Mouse (Mus musculus) heart, embryonic 16.5 days (tissue): ENCODE results near the gene Arhgap11a. TPM values are rescaled to one million over a fixed set of nuclear protein-coding genes. Genes with fewer than 3 reads are reported as not detected.

ENCODE experiments used
- ATAC-seq: fragments of 200-750 bp; cut with Nextera tagmentation; replicated peaks from 2 replicates; pipeline ENCODE4 v1.8.0; 2017; ENCODE audit warnings: moderate number of reproducible peaks; ENCODE audit not compliant: insufficient read depth, low FRiP score; ENCODE audit errors: extremely low read depth
- H3K27ac ChIP-seq: fragments of 300-500 bp; sonication (generic); 2 replicates; pipeline ENCODE4 v1.5.1; 2014; ENCODE audit warnings: mild to moderate bottlenecking, low read length, control low read depth, moderate library complexity
- H3K27me3 ChIP-seq: fragments of 300-500 bp; sonication (generic); 2 replicates; pipeline ENCODE4 v1.6.1; 2014; ENCODE audit warnings: low read length, mixed read lengths; ENCODE audit not compliant: control insufficient read depth, insufficient read depth
- H3K36me3 ChIP-seq: fragments of 300-500 bp; sonication (generic); 2 replicates; pipeline ENCODE4 v1.6.1; 2014; ENCODE audit not compliant: control insufficient read depth, insufficient read depth
- H3K4me1 ChIP-seq: fragments of 300-500 bp; sonication (generic); 2 replicates; pipeline ENCODE4 v1.6.1; 2014; ENCODE audit warnings: low read length, mixed read lengths; ENCODE audit not compliant: control insufficient read depth, insufficient read depth
- H3K4me2 ChIP-seq: fragments of 300-500 bp; sonication (generic); 2 replicates; pipeline ENCODE4 v1.6.1; 2014; ENCODE audit warnings: low read depth, mild to moderate bottlenecking, control low read depth, low read length
- H3K4me3 ChIP-seq: fragments of 300-500 bp; sonication (generic); 2 replicates; pipeline ENCODE4 v1.5.1; 2014; ENCODE audit warnings: mild to moderate bottlenecking, control low read depth, low read length
- H3K9ac ChIP-seq: fragments of 300-500 bp; sonication (generic); 2 replicates; pipeline ENCODE4 v1.6.1; 2014; ENCODE audit warnings: low read length, control low read depth
- H3K9me3 ChIP-seq: fragments of 300-500 bp; sonication (generic); replicated peaks from 2 replicates; pipeline ENCODE4 v1.6.1; 2016; ENCODE audit warnings: low read length; ENCODE audit not compliant: control insufficient read depth
- whole genome bisulfite sequencing: fragments of 180-500 bp; shearing (Covaris S2); extraction: QIAGEN DNeasy Blood & Tissue Kit; methylation state at CpG from one replicate; pipeline ENCODE4 v1.1.7; 2014; 5-methylcytosine and 5-hydroxymethylcytosine counted together
- polyA plus RNA-seq: library from polyadenylated mRNA; unstranded; fragments of >200 nt; fragmentation: Nextera tagmentation; extraction: Ambion mirVana; gene quantifications from 2 replicates; pipeline ENCODE4 v1.2.1, GENCODE M21; 2015

Gene Arhgap11a
- polyA plus RNA-seq, 1 experiment from 2014 or later: 25.4 TPM

DNA sequence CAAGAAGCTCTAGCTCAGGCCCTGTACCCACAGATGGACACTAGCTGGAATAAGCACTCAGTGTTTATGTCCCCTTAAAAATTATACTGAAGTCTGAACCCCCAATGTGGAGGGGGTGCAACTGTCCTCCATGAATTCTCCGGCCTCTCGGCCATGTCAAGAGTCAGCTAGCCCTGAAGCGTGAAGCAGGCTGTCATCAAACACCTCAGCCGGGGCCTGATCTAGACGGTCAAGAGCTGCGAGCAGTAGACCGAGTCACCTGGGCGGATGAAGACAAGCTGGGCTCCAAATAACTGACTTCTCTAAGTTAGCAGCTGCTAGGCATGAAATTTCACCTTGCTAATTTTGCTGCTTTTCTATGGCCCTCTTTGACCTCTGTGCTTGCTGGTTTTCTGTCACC, 26.1 kb downstream of the Arhgap11a start:
- H3K4me3 ChIP-seq: no peak overlapping the region
- ATAC-seq: no peak
- H3K9ac ChIP-seq: no peak overlapping the region
- no peak overlapping the region for H3K27ac ChIP-seq
- no peaks in the 10 kb centered on the region for H3K4me1 ChIP-seq
- H3K27me3 ChIP-seq: no peaks in the 10 kb centered on the region
- H3K4me2 ChIP-seq: no peak overlapping the region
- 81% methylated on average over 8 of the region's 8 CpGs for WGBS
- H3K36me3 ChIP-seq: no peaks in the 10 kb centered on the region
- no peaks in the 10 kb centered on the region for H3K9me3 ChIP-seq

DNA sequence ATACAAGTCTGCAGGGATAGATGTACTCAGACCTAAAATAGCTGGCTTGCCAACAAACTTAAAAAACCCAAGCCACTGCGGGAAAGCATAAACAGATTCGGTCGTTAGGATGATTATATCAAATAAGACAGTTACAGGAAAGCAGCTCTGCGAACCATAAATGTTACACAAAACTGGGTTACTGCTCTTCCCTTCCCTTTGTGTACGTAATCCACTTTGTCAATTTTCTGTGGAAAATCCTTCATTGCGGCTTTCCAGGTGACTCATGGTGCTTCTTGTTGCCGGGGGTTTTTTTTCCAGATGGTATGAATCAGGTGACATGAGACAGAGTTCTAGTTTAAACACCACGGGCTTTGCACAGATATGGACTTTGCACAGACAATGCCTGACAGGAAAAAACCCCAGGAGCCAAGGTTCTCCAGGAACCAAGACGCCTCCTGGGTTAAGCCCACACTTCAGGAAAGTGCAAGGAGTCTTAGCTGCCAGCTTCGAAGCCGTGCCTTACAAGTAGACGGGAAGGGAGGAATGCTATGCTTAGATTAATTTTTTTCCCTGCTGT, 27.2 kb downstream of the Arhgap11a start:
- no peak overlapping the region for H3K4me3 ChIP-seq
- H3K27me3 ChIP-seq: no peaks in the 10 kb centered on the region
- no peak overlapping the region for H3K4me2 ChIP-seq
- whole genome bisulfite sequencing: 70% methylated on average over 12 of the region's 12 CpGs
- H3K9ac ChIP-seq: no peak overlapping the region
- H3K4me1 ChIP-seq: no peaks in the 10 kb centered on the region
- no peak for ATAC-seq
- H3K36me3 ChIP-seq: no peaks in the 10 kb centered on the region
- no peaks in the 10 kb centered on the region for H3K9me3 ChIP-seq
- H3K27ac ChIP-seq: no peak overlapping the region

DNA sequence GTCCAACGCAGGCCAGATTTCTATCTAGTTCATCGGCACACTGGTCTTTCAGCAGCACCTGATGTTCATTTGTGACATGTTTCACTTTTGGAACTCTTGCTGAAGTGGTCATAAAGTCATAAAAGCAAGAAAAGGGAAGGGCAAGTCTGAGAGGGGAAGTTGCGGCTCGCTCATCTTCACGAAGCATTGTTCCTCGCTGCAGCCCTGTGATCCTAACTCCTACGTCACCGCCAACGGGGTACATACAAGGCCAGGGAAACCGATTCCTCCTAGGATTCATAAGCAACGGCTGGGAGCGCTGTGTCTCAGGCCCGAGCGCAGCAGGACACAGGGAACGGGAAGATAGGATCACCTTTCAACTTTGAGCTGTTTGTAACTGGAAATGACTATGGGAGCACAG, 28.3 kb downstream of the Arhgap11a start:
- Histone ChIP-seq H3K27me3 (no peaks in the 10 kb centered on the region), H3K27ac (no peak overlapping the region), H3K4me3 (no peak overlapping the region), H3K9ac (no peak overlapping the region), H3K4me2 (no peak overlapping the region), H3K4me1 (no peaks in the 10 kb centered on the region), H3K9me3 (no peaks in the 10 kb centered on the region), H3K36me3 (no peaks in the 10 kb centered on the region)
- 88% methylated on average over 15 of the region's 15 CpGs for WGBS
- no peak for ATAC-seq

DNA sequence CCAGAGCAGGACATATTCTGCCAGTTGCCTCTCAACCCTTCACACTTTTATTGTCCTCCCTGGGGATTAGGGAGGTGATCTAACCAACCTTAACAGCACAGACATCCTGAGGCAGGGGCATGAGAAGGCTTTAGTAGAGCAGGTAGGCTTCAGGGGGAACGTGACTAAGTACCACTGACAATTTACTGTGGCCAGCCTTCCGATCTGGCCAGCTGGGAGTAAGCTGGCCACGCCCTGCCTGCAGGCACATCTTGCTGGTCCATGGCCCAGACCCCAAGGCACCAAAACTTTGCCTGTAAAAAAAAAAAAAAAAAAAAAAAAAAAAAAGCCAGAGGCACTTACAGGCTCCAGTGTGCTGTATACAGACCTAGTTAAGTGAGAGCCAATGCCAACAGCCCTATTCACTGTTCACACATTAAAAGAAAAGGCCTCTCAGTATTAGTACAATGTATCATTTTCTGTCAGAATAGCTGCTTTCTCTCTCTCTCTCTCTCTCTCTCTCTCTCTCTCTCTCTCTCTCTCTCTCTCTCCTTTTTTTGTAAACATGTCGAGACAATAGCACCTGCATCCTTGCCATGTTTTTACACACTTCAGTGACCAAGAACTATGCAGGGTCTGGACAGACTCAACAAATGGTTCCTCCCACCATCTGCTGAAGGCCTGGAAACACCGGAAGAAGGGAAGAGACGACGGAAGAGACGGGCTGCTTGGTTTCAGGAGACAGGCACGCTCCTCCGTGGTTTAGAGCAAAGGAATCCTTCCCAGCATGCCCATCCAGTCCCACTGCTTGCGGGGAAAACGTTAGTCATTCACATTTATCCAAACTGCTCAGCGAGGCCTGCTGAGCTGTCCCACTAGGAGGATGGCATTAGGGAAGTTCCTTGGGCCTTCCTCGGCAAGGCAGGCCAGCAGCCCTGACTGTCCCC, 30.5 kb downstream of the Arhgap11a start:
- ATAC-seq: no peak
- WGBS: 72% methylated on average over 14 of the region's 14 CpGs

DNA sequence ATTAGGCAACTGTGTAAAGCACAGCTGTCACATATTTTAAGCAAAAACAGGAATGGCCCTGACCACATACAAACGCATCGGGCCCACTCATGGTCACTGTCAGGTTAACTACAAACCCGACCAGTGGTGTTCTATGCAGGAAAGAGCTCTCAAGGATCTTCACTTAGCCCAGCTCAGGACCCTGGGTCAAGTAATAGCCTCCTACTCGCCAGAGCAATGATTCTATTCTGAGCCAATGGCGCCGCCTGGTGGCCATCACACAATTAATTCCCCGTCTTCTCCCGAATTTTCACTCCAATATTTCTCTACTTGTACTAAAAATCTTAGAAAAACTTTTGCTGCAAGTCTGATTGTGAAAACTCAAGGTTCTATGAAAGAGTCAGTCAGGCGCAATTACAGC, 40.8 kb downstream of the Arhgap11a start:
- Histone ChIP-seq H3K27ac (no peak overlapping the region), H3K9ac (no peak overlapping the region), H3K9me3 (no peaks in the 10 kb centered on the region), H3K4me3 (no peak overlapping the region), H3K36me3 (no peaks in the 10 kb centered on the region), H3K4me1 (no peaks in the 10 kb centered on the region), H3K4me2 (no peak overlapping the region), H3K27me3 (no peaks in the 10 kb centered on the region; the same call in 1 of the 2 replicates)
- ATAC-seq: no peak
- WGBS: 18% methylated on average over 9 of the region's 9 CpGs

More for the DNA sequence above, 30.5 kb downstream of the Arhgap11a start:
- no peaks in the 10 kb centered on the region for H3K27me3 ChIP-seq
- H3K36me3 ChIP-seq: no peaks in the 10 kb centered on the region
- H3K4me3 ChIP-seq: no peak overlapping the region
- no peak overlapping the region for H3K4me2 ChIP-seq
- no peak overlapping the region for H3K9ac ChIP-seq
- no peaks in the 10 kb centered on the region for H3K9me3 ChIP-seq
- H3K27ac ChIP-seq: no peak overlapping the region
- no peaks in the 10 kb centered on the region for H3K4me1 ChIP-seq

DNA sequence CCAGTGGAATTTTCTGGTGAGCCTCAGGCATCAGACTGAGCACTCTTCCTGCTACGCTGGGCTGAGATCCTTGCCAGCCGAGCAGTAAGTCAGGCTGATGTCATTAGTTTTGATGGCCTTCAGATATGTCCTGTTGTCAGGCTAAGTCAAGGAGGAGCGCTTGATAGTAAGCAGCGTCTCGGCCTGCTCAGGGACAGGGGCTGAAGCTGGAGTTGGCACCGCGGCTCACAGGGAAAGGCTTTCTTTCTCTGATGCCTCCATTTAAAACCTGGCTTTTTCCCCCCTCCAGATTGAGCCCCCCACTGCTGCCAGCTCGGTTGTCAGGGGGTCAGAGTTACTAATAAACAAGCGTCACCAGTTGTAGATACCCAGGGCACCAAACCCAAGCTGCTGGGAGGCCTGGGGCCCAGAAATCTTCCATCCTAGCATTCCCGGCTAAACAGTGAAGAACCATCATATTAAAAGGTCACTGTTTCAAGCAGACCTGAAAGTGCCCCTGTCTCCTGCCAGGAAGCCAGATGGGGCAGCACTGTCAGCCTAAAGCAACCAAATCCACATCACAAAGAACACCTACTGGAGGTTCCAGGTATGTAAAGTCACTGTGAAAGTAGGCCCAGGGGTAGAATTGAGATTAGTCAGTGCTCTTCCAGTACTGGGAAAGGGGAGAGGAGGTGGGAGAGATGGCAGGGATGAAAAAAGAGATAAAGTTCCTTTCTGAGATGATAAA, 41.4 kb downstream of the Arhgap11a start:
- Histone ChIP-seq H3K4me1 (no peaks in the 10 kb centered on the region), H3K9me3 (no peaks in the 10 kb centered on the region), H3K4me3 (no peak overlapping the region), H3K4me2 (no peak overlapping the region), H3K9ac (no peak overlapping the region), H3K27ac (no peak overlapping the region), H3K36me3 (no peaks in the 10 kb centered on the region), H3K27me3 (no peaks in the 10 kb centered on the region; the same call in 1 of the 2 replicates)
- no peak for ATAC-seq
- whole genome bisulfite sequencing: 53% methylated on average over 10 of the region's 10 CpGs

DNA sequence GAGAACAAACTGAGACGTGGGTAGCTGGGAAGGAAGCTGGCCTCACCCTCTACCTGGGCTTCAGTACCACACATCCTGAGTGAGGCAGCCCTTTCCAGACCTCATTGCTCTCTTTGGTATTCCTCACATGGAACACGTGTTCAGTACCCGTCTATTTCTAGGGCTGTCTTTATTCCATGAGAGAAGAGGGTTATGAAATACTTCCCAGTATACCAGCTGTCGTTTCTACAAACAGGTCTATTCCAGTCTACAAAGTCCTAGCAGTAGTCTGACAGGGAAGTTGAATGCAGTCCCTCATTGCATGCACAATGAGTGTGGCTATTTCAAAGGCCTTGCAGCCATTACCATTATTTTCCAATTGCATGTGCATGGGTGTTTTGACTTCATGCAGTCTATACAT, 42.7 kb downstream of the Arhgap11a start:
- H3K4me2 ChIP-seq: no peak overlapping the region
- no peak overlapping the region for H3K27ac ChIP-seq
- no peaks in the 10 kb centered on the region; the same call in 1 of the 2 replicates for H3K27me3 ChIP-seq
- no peaks in the 10 kb centered on the region for H3K9me3 ChIP-seq
- no peak overlapping the region for H3K9ac ChIP-seq
- H3K4me3 ChIP-seq: no peak overlapping the region
- 74% methylated on average over 4 of the region's 4 CpGs for WGBS
- H3K36me3 ChIP-seq: no peaks in the 10 kb centered on the region
- ATAC-seq: no peak
- no peaks in the 10 kb centered on the region for H3K4me1 ChIP-seq

DNA sequence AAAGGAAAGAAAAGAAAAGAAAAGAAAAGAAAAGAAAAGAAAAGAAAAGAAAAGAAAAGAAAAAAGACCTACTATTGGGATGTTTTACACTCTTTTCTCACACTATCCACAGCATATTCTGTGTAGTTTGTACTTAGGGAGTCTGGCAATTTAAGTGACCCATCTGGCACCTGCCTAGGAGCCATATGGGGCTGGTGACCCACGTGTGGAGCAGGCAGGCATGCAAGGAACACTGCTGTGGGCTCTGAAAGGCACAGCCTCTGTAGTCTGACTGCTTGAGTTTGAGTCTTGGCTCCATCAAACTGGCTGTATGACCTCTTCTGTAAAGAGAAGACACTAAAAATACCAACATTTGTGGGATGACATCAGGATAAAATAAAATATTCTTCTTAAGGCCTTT, 44.7 kb downstream of the Arhgap11a start:
- Histone ChIP-seq H3K9ac (no peak overlapping the region), H3K4me2 (no peak overlapping the region), H3K27ac (no peak overlapping the region), H3K9me3 (no peaks in the 10 kb centered on the region), H3K4me3 (no peak overlapping the region), H3K27me3 (no peaks in the 10 kb centered on the region; the same call in 1 of the 2 replicates), H3K4me1 (no peaks in the 10 kb centered on the region), H3K36me3 (no peaks in the 10 kb centered on the region)
- WGBS: 31% methylated on average over 1 of the region's 1 CpGs
- no peak for ATAC-seq

DNA sequence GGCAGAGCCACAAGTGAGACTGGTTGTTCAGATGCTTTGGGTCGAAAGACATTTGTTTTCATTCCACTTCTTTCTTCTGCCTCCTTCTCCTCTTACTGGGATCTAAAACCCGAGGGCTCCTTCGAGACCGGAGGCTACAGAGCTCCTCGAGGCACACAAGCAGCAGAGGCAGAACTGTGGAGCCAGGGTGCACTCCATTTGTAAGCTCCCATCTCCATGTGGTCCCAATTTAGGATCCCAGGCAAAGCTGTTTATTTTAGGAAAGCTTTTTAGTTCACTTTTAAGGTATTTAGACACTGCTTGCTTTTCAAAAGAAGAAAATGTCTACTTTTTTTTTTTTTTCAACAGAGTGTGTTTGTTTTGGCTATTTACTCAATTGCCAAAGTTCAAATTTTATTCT, 47.6 kb downstream of the Arhgap11a start:
- 58% methylated on average over 5 of the region's 5 CpGs for WGBS
- no peak overlapping the region for H3K4me3 ChIP-seq
- no peak for ATAC-seq
- H3K9me3 ChIP-seq: no peaks in the 10 kb centered on the region
- no peaks in the 10 kb centered on the region for H3K4me1 ChIP-seq
- H3K27me3 ChIP-seq: no peaks in the 10 kb centered on the region; the same call in 1 of the 2 replicates
- no peak overlapping the region for H3K9ac ChIP-seq
- no peaks in the 10 kb centered on the region for H3K36me3 ChIP-seq
- no peak overlapping the region for H3K27ac ChIP-seq
- no peak overlapping the region for H3K4me2 ChIP-seq
